Mouse (Mus musculus): ENCODE measurements around the gene Fzd2.
"Not testable (repeated sequence)": the region's sequence is repeated elsewhere in the genome, so short reads cannot be mapped to it uniquely, and the experiment has no call there.

The Fzd2 gene

DNA sequence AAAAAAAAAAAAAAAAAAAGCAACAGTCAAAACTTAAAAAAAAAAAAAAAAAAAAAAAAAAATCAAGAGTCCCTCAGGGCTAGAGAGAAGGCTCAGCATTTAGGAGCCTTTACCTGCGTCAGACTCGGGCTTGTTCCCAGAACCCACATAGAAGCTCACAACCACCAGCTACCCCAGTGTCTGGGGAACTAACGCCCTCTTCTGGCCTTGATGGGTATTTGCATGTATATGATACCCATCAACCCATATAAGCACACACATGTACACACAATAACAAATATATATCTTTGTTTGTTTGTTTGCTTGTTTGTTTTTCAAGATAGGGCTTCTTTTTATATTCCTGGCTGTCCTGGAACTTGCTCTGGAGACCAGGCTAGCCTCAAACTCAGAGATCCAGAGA is 16.6 kb upstream of the Fzd2 start:
- Histone ChIP-seq H3K36me3 (ENCODE audit: insufficient read depth, low read length) (peaks cover 8% of the 10 kb centered on the region), H3K9me3 (ENCODE audit: low read length) (peaks cover 5% of the 10 kb centered on the region), H3K4me3 (replicated peaks; ENCODE audit: low read length) (no peak overlapping the region), H3K4me1 (replicated peaks; ENCODE audit: low read depth, low read length) (peaks cover 39% of the 10 kb centered on the region), H3K27me3 (ENCODE audit: insufficient read depth, low read length) (no peaks in the 10 kb centered on the region)
- peak; percentile 67 for TF ChIP-seq CTCF (conservative IDR thresholded peaks at IDR 0.05; ENCODE audit: low read length)
- no peak for TF ChIP-seq NANOG (IDR thresholded peaks at IDR 0.05; ENCODE audit: borderline replicate concordance, low read length)
- no peak for TF ChIP-seq POU5F1 (IDR thresholded peaks at IDR 0.05; ENCODE audit: borderline replicate concordance, low read length)

DNA sequence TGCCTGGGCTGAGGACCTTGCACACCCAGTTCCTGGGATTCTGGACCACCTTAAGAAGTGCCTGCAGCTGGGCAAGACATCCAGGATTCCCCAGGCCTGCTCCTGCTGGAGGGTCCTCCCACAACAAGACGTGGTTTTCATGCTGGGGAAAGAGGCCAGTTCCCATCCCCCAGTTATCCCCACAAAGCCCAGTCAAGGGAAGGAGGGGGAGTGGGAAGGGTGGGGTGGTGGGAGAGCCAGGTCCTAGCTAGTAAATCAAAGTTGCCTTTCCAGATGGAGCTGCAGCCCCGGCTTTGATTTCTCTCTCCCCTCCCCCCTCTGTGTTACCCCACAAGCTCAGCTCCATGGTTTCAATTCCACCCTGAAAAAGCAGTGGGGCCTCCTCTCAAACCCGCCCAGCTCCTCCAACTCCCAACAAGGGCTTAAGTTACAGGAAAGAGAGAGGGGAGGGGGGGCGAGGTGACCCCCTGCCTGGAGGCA is 8.8 kb upstream of the Fzd2 start:
- Histone ChIP-seq H3K9me3 (ENCODE audit: low read length) (no peaks in the 10 kb centered on the region), H3K4me3 (replicated peaks; ENCODE audit: low read length) (peak overlapping the region; percentile 37), H3K36me3 (ENCODE audit: insufficient read depth, low read length) (no peaks in the 10 kb centered on the region), H3K4me1 (replicated peaks; ENCODE audit: low read depth, low read length) (peaks cover 44% of the 10 kb centered on the region), H3K27me3 (ENCODE audit: insufficient read depth, low read length) (0 out of 2 replicates have a peak, but pooled peaks cover 8% of the 10 kb centered on the region)
- TF ChIP-seq POU5F1 (IDR thresholded peaks at IDR 0.05; ENCODE audit: borderline replicate concordance, low read length) (no peak), CTCF (conservative IDR thresholded peaks at IDR 0.05; ENCODE audit: low read length) (no peak), NANOG (IDR thresholded peaks at IDR 0.05; ENCODE audit: borderline replicate concordance, low read length) (no peak)

DNA sequence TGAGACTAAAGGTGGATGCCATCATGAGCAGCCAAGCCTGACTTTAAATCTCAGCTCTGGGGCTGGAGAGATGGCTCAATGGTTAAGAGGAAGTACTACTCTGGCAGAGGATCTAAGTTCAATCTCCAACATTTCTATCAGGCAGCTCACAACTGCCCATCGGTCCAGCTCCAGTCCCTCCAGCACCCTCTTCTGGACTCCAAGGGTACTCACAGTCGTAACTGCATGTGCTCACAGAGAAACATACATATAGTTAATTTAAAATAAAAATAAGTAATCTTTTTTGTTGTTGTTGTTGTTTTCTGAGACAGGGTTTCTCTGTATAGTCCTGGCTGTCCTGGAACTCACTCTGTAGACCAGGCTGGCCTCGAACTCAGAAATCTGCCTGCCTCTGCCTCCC is 4.3 kb upstream of the Fzd2 start:
- Histone ChIP-seq H3K27me3 (ENCODE audit: insufficient read depth, low read length) (peaks cover 26% of the 10 kb centered on the region), H3K9me3 (ENCODE audit: low read length) (no peaks in the 10 kb centered on the region), H3K36me3 (ENCODE audit: insufficient read depth, low read length) (no peaks in the 10 kb centered on the region), H3K4me3 (replicated peaks; ENCODE audit: low read length) (no peak overlapping the region), H3K4me1 (replicated peaks; ENCODE audit: low read depth, low read length) (peaks cover 56% of the 10 kb centered on the region)
- TF ChIP-seq NANOG (IDR thresholded peaks at IDR 0.05; ENCODE audit: borderline replicate concordance, low read length): no peak
- TF ChIP-seq CTCF (conservative IDR thresholded peaks at IDR 0.05; ENCODE audit: low read length): peak; percentile 52
- TF ChIP-seq POU5F1 (IDR thresholded peaks at IDR 0.05; ENCODE audit: borderline replicate concordance, low read length): no peak

DNA sequence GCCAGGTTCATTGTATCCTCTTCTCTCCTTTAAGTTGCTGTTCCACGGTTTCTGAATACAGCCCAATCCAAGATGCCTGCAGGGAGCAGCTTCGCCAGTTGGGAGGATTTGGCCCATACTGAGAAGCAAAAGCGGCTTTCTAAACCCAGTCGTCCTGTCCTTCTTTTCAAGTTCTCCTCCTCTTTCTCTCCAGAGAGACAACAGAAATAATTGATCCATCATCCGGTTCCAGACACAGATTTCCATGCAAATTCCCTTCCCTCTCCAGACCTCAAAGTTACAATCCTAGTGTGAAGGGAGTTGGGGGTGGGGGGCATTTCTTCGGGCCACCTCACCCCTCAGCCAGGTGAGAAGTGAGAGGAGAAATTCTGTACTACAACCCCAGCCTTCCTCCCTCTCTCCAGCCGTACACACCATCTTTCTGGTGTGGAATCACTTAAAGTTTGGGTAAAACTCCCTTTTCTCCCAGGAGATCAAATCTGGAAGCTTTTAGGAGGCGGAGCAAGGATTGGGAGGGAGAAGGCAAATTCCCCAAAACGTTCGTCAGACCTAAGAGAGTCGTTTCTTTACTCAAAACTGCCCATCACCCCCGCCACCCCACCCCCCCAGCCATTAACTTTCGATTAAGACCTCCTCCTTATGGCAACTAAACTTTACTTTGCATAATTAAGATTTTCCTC is 1.2 kb upstream of the Fzd2 start:
- Histone ChIP-seq H3K4me3 (replicated peaks; ENCODE audit: low read length) (peak overlapping the region; percentile 83), H3K9me3 (ENCODE audit: low read length) (no peaks in the 10 kb centered on the region), H3K36me3 (ENCODE audit: insufficient read depth, low read length) (no peaks in the 10 kb centered on the region), H3K4me1 (replicated peaks; ENCODE audit: low read depth, low read length) (peaks cover 49% of the 10 kb centered on the region), H3K27me3 (ENCODE audit: insufficient read depth, low read length) (peaks cover 44% of the 10 kb centered on the region)
- TF ChIP-seq CTCF (conservative IDR thresholded peaks at IDR 0.05; ENCODE audit: low read length): no peak
- no peak for TF ChIP-seq NANOG (IDR thresholded peaks at IDR 0.05; ENCODE audit: borderline replicate concordance, low read length)
- no peak for TF ChIP-seq POU5F1 (IDR thresholded peaks at IDR 0.05; ENCODE audit: borderline replicate concordance, low read length)

DNA sequence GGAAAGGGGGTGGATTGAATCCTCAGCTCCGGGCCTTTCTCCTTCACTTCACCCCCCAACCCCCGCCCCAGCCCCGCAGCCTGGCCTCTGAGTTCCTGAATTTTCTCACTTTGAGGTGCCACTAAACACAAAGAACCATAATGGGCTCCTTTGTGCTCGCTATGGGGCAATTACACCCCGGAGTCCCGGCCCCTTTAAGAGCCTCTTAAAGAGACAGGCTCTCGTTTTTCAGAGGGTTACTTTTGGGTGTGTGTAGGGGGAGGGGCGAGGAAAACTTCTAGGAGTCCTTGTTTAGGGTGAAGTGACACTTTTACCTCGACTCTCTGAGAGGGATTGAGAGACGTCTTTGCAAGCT is 723 bp upstream of the Fzd2 start:
- peak overlapping the region; percentile 83 for H3K4me3 ChIP-seq (replicated peaks; ENCODE audit: low read length)
- peaks cover 49% of the 10 kb centered on the region for H3K27me3 ChIP-seq (ENCODE audit: insufficient read depth, low read length)
- no peaks in the 10 kb centered on the region for H3K36me3 ChIP-seq (ENCODE audit: insufficient read depth, low read length)
- H3K4me1 ChIP-seq (replicated peaks; ENCODE audit: low read depth, low read length): peaks cover 48% of the 10 kb centered on the region
- TF ChIP-seq POU5F1 (IDR thresholded peaks at IDR 0.05; ENCODE audit: borderline replicate concordance, low read length): no peak
- no peak for TF ChIP-seq CTCF (conservative IDR thresholded peaks at IDR 0.05; ENCODE audit: low read length)
- peak; percentile 91 for TF ChIP-seq NANOG (IDR thresholded peaks at IDR 0.05; ENCODE audit: borderline replicate concordance, low read length)
- H3K9me3 ChIP-seq (ENCODE audit: low read length): no peaks in the 10 kb centered on the region

DNA sequence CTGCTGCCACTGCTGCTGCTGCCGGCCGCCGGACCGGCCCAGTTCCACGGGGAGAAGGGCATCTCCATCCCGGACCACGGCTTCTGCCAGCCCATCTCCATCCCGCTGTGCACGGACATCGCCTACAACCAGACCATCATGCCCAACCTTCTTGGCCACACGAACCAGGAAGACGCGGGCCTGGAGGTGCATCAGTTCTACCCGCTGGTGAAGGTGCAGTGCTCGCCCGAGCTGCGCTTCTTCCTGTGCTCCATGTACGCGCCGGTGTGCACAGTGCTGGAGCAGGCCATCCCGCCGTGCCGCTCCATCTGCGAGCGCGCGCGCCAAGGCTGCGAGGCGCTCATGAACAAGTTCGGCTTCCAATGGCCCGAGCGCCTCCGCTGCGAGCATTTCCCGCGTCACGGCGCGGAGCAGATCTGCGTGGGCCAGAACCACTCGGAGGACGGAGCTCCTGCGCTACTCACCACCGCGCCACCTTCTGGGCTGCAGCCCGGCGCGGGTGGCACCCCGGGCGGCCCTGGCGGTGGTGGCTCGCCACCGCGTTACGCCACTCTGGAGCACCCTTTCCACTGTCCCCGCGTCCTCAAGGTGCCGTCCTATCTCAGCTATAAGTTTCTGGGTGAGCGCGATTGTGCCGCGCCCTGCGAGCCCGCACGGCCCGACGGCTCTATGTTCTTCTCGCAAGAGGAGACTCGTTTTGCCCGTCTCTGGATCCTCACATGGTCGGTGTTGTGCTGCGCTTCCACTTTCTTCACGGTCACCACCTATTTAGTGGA is 769 bp downstream of the Fzd2 start:
- peaks cover 63% of the 10 kb centered on the region for H3K27me3 ChIP-seq (ENCODE audit: insufficient read depth, low read length)
- no peaks in the 10 kb centered on the region for H3K36me3 ChIP-seq (ENCODE audit: insufficient read depth, low read length)
- peaks cover 53% of the 10 kb centered on the region for H3K4me1 ChIP-seq (replicated peaks; ENCODE audit: low read depth, low read length)
- no peaks in the 10 kb centered on the region for H3K9me3 ChIP-seq (ENCODE audit: low read length)
- H3K4me3 ChIP-seq (replicated peaks; ENCODE audit: low read length): peak overlapping the region; percentile 83
- TF ChIP-seq POU5F1 (IDR thresholded peaks at IDR 0.05; ENCODE audit: borderline replicate concordance, low read length) (no peak), CTCF (conservative IDR thresholded peaks at IDR 0.05; ENCODE audit: low read length) (no peak), NANOG (IDR thresholded peaks at IDR 0.05; ENCODE audit: borderline replicate concordance, low read length) (no peak)

DNA sequence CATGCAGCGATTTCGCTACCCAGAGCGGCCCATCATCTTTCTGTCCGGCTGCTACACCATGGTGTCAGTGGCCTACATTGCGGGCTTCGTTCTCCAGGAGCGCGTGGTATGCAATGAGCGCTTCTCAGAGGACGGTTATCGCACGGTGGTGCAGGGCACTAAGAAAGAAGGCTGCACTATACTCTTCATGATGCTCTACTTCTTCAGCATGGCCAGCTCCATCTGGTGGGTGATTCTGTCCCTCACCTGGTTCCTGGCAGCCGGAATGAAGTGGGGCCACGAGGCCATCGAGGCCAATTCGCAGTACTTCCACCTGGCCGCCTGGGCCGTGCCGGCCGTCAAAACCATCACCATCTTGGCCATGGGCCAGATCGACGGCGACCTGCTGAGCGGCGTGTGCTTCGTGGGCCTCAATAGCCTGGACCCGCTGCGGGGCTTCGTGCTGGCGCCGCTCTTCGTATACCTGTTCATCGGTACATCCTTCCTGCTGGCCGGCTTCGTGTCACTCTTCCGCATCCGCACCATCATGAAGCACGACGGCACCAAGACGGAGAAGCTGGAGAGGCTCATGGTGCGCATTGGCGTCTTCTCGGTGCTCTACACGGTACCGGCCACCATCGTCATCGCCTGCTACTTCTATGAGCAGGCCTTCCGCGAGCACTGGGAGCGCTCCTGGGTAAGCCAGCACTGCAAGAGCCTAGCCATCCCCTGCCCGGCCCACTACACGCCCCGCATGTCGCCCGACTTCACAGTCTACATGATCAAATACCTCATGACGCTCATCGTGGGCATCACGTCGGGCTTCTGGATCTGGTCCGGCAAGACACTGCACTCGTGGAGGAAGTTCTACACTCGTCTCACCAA is 1.6 kb downstream of the Fzd2 start:
- Histone ChIP-seq H3K4me3 (replicated peaks; ENCODE audit: low read length) (peak overlapping the region; percentile 83), H3K9me3 (ENCODE audit: low read length) (no peaks in the 10 kb centered on the region), H3K27me3 (ENCODE audit: insufficient read depth, low read length) (peaks cover 71% of the 10 kb centered on the region), H3K36me3 (ENCODE audit: insufficient read depth, low read length) (no peaks in the 10 kb centered on the region), H3K4me1 (replicated peaks; ENCODE audit: low read depth, low read length) (peaks cover 59% of the 10 kb centered on the region)
- TF ChIP-seq POU5F1 (IDR thresholded peaks at IDR 0.05; ENCODE audit: borderline replicate concordance, low read length) (no peak), NANOG (IDR thresholded peaks at IDR 0.05; ENCODE audit: borderline replicate concordance, low read length) (no peak), CTCF (conservative IDR thresholded peaks at IDR 0.05; ENCODE audit: low read length) (no peak)

DNA sequence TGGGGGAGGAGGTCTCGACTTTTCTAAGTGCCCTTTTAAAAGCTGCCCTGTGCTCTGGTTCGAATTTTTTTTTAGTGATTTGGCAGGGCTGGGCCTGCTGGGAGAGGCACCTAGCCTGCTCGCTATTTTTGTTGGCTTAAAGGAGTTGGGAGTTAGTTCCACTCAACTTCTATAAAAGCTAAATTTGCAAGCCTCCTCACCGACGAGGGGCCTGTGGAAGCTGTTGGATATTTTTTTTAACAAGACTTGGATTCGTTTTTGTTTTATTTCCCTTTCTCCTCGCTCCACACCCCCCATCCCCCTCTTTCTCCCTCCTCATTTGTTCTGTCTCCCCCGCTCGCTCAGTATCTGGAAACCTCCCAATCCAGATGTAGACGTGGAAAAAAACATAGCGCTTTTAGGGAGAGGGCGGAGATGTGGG is 2.6 kb downstream of the Fzd2 start:
- H3K36me3 ChIP-seq (ENCODE audit: insufficient read depth, low read length): no peaks in the 10 kb centered on the region
- peak overlapping the region; percentile 83 for H3K4me3 ChIP-seq (replicated peaks; ENCODE audit: low read length)
- H3K27me3 ChIP-seq (ENCODE audit: insufficient read depth, low read length): peaks cover 76% of the 10 kb centered on the region
- no peaks in the 10 kb centered on the region for H3K9me3 ChIP-seq (ENCODE audit: low read length)
- TF ChIP-seq POU5F1 (IDR thresholded peaks at IDR 0.05; ENCODE audit: borderline replicate concordance, low read length) (no peak), NANOG (IDR thresholded peaks at IDR 0.05; ENCODE audit: borderline replicate concordance, low read length) (no peak), CTCF (conservative IDR thresholded peaks at IDR 0.05; ENCODE audit: low read length) (no peak)
- H3K4me1 ChIP-seq (replicated peaks; ENCODE audit: low read depth, low read length): peaks cover 66% of the 10 kb centered on the region

DNA sequence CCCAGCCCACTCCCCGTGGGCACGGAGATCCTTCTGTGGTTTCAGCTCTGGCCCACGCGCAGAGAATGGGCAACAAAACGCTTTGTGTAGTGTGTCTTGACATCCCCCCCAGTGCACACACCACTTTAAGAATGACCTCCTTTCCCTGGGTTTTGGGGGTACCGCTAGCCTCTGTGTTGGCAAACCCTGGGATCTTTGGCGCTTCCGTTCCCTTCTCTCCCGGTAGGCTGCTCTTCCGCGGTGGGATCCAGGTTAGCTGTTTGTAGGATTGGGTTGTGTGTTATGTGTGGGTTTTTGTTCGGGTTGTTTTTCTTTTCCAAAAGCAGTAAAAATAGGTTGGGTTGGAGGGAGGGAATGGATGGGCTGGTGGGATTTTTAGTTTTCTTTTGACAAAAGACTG is 3.0 kb downstream of the Fzd2 start:
- Histone ChIP-seq H3K4me3 (replicated peaks; ENCODE audit: low read length) (peak overlapping the region; percentile 83; the same call in 1 of the 2 replicates), H3K27me3 (ENCODE audit: insufficient read depth, low read length) (peaks cover 76% of the 10 kb centered on the region), H3K4me1 (replicated peaks; ENCODE audit: low read depth, low read length) (peaks cover 65% of the 10 kb centered on the region)
- H3K36me3 ChIP-seq (ENCODE audit: insufficient read depth, low read length); H3K9me3 ChIP-seq (ENCODE audit: low read length): not testable (repeated sequence)

Data from E14TG2a.4 (cell line).